In the genomic region with DNA sequence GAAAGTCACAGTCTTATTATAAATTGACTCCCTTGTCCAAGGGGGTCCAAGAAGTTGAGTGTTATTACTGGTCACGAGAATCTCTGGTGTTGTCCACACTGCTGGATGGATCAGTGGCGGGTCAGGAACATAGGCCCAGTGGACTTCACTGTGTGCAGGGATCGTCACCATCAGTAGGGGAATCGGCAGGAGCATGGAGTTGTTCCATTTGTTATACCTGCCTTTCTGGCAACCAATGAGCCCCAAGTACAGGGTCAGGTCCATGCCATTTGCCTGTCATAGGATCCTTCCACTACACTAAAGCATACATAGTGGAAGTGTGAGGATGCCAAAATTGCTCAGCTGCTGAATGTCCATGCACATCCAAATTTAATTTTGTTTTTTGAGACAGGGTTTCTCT, we compare ENCODE assay signal across 20 mouse cellular contexts.
"Had no signal": no experiment of that assay in that cellular context is flagged by ENCODE, and none has a peak within 500 bp of the region (broad histone marks: within the 10 kb centered on the region; RNA-seq: fewer than 3 reads in every experiment).

No protein-coding gene starts in this region.

- H3K9me3 ChIP-seq: limb, embryonic 10.5 days; limb, embryonic 13.5 days; liver, embryonic 15.5 days; midbrain, embryonic 12.5 days; midbrain, embryonic 15.5 days; neural tube, embryonic 13.5 days; stomach, embryonic 15.5 days had no signal

- H3K4me1 ChIP-seq: limb, embryonic 10.5 days; limb, embryonic 13.5 days; midbrain, embryonic 12.5 days; midbrain, embryonic 15.5 days; neural tube, embryonic 13.5 days; stomach, embryonic 15.5 days had no signal

- ATAC-seq: midbrain, embryonic 15.5 days had no signal

- H3K4me2 ChIP-seq: limb, embryonic 13.5 days; liver, embryonic 15.5 days; midbrain, embryonic 12.5 days; midbrain, embryonic 15.5 days; neural tube, embryonic 13.5 days; stomach, embryonic 15.5 days had no signal

- H3K27ac ChIP-seq: kidney, postnatal 0 days; layer of hippocampus, adult 2 months; limb, embryonic 10.5 days; limb, embryonic 13.5 days; liver, embryonic 15.5 days; midbrain, embryonic 12.5 days; midbrain, embryonic 15.5 days; neural tube, embryonic 13.5 days; stomach, embryonic 15.5 days had no signal

- H3K4me3 ChIP-seq: layer of hippocampus, adult 2 months; limb, embryonic 10.5 days; limb, embryonic 13.5 days; liver, embryonic 15.5 days; midbrain, embryonic 12.5 days; midbrain, embryonic 15.5 days; neural tube, embryonic 13.5 days; stomach, embryonic 15.5 days had no signal

- H3K27me3 ChIP-seq: limb, embryonic 13.5 days; liver, embryonic 15.5 days; midbrain, embryonic 12.5 days; midbrain, embryonic 15.5 days; neural tube, embryonic 13.5 days; stomach, embryonic 15.5 days had no signal

- DNase-seq: kidney, adult 2 months; kidney, postnatal 25 days; layer of hippocampus, adult 9-11 months; liver; lung, adult 2 months; lung, postnatal 14 days; lung, postnatal 4 days; retina, postnatal 1 day; right cerebral cortex, postnatal 25 days; spleen, adult 18-20 months; thymus, postnatal 25 days had no signal

- H3K9ac ChIP-seq: limb, embryonic 13.5 days; liver, embryonic 15.5 days; midbrain, embryonic 12.5 days; midbrain, embryonic 15.5 days; neural tube, embryonic 13.5 days; stomach, embryonic 15.5 days had no signal
